Mouse (Mus musculus): Measurements from ENCODE around the gene H2al1j.
"Not testable (repeated sequence)": the region's sequence is repeated elsewhere in the genome, so short reads cannot be mapped to it uniquely, and the experiment has no call there.

DNA sequence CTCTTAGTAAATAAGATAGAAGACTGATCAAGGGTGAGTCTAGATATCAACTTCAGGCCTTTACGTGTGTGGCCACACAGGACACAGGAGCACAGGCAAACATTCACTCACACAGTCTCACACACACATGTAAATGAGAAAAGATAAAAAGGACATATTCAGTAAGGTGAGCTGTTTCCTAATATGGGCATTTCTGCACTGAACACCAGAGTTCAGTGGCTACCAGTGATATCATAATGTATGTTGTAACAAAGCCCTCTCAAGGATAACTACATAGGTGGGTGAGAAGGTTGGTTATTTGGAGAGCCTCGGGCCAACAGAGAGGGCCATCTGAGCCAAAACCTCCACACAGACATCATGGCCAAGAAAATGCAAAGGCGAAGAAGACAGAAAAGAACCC, 16.0 kb upstream of the H2al1j start, which contains the start of gene H2al1e:
- not testable (repeated sequence) for TF ChIP-seq CTCF, EP300 (IDR thresholded peaks at IDR 0.05; ENCODE audit: low read depth)

All from liver, postnatal 0 days (tissue).